ENCODE assay signal across 21 mouse cellular contexts in the genomic region with DNA sequence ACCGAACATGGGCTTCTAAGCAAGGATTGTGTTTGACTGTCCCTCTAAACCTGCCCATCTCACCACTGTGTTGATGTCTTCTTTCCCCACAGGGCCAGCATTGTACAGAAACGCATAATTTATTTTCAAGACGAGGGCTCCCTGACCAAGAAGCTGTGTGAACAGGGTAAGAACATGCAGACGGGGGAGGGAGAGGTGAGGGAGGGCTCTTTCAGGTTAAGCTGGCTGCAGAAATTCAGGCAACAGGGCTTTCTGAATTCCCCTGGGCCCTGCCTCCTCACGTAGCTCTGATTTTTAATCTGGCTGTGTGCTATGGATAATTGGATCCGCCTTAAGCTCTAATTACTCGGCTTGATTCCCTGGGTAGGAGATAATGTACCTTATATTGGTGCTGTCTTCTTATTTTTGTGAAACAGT.
DNase-seq lines count a peak whose midpoint lies in the region; ATAC-seq lines count a peak whose summit lies in the region.
"Had no signal": no experiment of that assay in that cellular context is flagged by ENCODE, and none has a peak within 500 bp of the region (broad histone marks: within the 10 kb centered on the region; RNA-seq: fewer than 3 reads in every experiment).

No protein-coding gene starts in this region.

- DNase-seq in embryo, embryonic 11 days: peak; percentile 34
- no peak for DNase-seq in embryo, embryonic 10 days (ENCODE audit: low spot score)
- peak; percentile 50 for DNase-seq in MN1 (ENCODE audit: low spot score)
- no peak for DNase-seq in heart, postnatal 4 days
- DNase-seq in spleen, postnatal 10 days (ENCODE audit: low spot score in 2 of 2): no peak
- no peak for DNase-seq in gastrocnemius, adult 8-10 months (ENCODE audit: low spot score in 2 of 2)
- DNase-seq: cerebellum, adult 11-12 months; cerebellum, postnatal 25 days; gastrocnemius, postnatal 36 days; heart, postnatal 10 days; lung, embryonic 14.5 days; right cerebral cortex, postnatal 14 days; thymus, postnatal 14 days had no signal

- no peak overlapping the region for H3K4me2 ChIP-seq in hindbrain, embryonic 15.5 days
- no peak overlapping the region for H3K4me2 ChIP-seq in midbrain, embryonic 16.5 days (ENCODE audit: low read length)
- H3K4me2 ChIP-seq: intestine, embryonic 15.5 days; liver, embryonic 12.5 days; lung, embryonic 14.5 days had no signal

- no peak overlapping the region for H3K4me3 ChIP-seq in hindbrain, embryonic 15.5 days
- no peak overlapping the region for H3K4me3 ChIP-seq in midbrain, embryonic 16.5 days (ENCODE audit: low read depth, low read length)
- H3K4me3 ChIP-seq: heart, embryonic 10.5 days; intestine, embryonic 15.5 days; limb, embryonic 10.5 days; liver, embryonic 12.5 days had no signal

- no peaks in the 10 kb centered on the region for H3K27me3 ChIP-seq in hindbrain, embryonic 15.5 days
- H3K27me3 ChIP-seq in midbrain, embryonic 16.5 days (ENCODE audit: control insufficient read depth, insufficient read depth, low read depth, low read length): no peaks in the 10 kb centered on the region
- H3K27me3 ChIP-seq: intestine, embryonic 15.5 days; liver, embryonic 12.5 days had no signal

- no peak overlapping the region for H3K9ac ChIP-seq in hindbrain, embryonic 15.5 days
- H3K9ac ChIP-seq in midbrain, embryonic 16.5 days (ENCODE audit: low read depth, low read length): no peak overlapping the region
- H3K9ac ChIP-seq: intestine, embryonic 15.5 days; liver, embryonic 12.5 days; lung, embryonic 14.5 days had no signal

- H3K9me3 ChIP-seq in hindbrain, embryonic 15.5 days: no peaks in the 10 kb centered on the region
- H3K9me3 ChIP-seq in midbrain, embryonic 16.5 days (replicated peaks; ENCODE audit: control insufficient read depth, low read length, poor library complexity, severe bottlenecking): no peaks in the 10 kb centered on the region
- H3K9me3 ChIP-seq: heart, embryonic 10.5 days; intestine, embryonic 15.5 days; limb, embryonic 10.5 days; liver, embryonic 12.5 days had no signal

- peak; percentile 30; the same call in 1 of the 2 replicates for ATAC-seq in hindbrain, embryonic 15.5 days (ENCODE audit: low FRiP score, low read depth)
- peak; percentile 70 for ATAC-seq in midbrain, embryonic 16.5 days
- ATAC-seq: intestine, embryonic 15.5 days; liver, embryonic 12.5 days had no signal

- 36% methylated on average over 7 of the region's 7 CpGs for WGBS in hindbrain, embryonic 15.5 days
- 21% methylated on average over 7 of the region's 7 CpGs for WGBS in midbrain, embryonic 16.5 days

- no peaks in the 10 kb centered on the region for H3K36me3 ChIP-seq in hindbrain, embryonic 15.5 days
- no peaks in the 10 kb centered on the region for H3K36me3 ChIP-seq in midbrain, embryonic 16.5 days (ENCODE audit: control insufficient read depth, insufficient read depth, low read length)
- H3K36me3 ChIP-seq: intestine, embryonic 15.5 days; limb, embryonic 10.5 days; liver, embryonic 12.5 days had no signal

- peaks cover 8% of the 10 kb centered on the region for H3K4me1 ChIP-seq in hindbrain, embryonic 15.5 days (replicated peaks)
- peaks cover 7% of the 10 kb centered on the region for H3K4me1 ChIP-seq in midbrain, embryonic 16.5 days (ENCODE audit: control insufficient read depth, insufficient read depth, low read length)
- H3K4me1 ChIP-seq: heart, embryonic 10.5 days; intestine, embryonic 15.5 days; liver, embryonic 12.5 days had no signal

- peak overlapping the region; percentile 58 for H3K27ac ChIP-seq in hindbrain, embryonic 15.5 days (replicated peaks)
- H3K27ac ChIP-seq in midbrain, embryonic 16.5 days (ENCODE audit: low read length): peak overlapping the region; percentile 55
- H3K27ac ChIP-seq: heart, embryonic 10.5 days; intestine, embryonic 15.5 days; limb, embryonic 10.5 days; liver, embryonic 12.5 days; macrophage; stomach, postnatal 0 days had no signal

Comparison
In these comparisons a context has a peak if more than half of its experiments do, and no peak if none do; other contexts are left out.
1. DNase-seq: peak in embryo, embryonic 11 days (single experiment) and MN1 (single experiment); none in embryo, embryonic 10 days (single experiment), heart, postnatal 4 days (single experiment), spleen, postnatal 10 days (0 of 2) and gastrocnemius, adult 8-10 months (0 of 2).